Mouse (Mus musculus) forebrain, postnatal 0 days (tissue): ENCODE results near the gene Gpr62. TPM values are rescaled to one million over a fixed set of nuclear protein-coding genes. Genes with fewer than 3 reads are reported as not detected.

Source experiments
- ATAC-seq: fragments of 200-750 bp; cut with Nextera tagmentation; 2 replicates; pipeline ENCODE4 v1.8.0; 2017; ENCODE audit warnings: mild to moderate bottlenecking, moderate library complexity
- DNase-seq: peaks from one replicate; pipeline ENCODE4 v3.0.0-alpha.2; 2015
- H3K27ac ChIP-seq: fragments of 300-500 bp; sonication (generic); 2 replicates; pipeline ENCODE4 v1.5.1; 2014; ENCODE audit warnings: low read depth, mild to moderate bottlenecking, antibody characterized with exemption, low read length, moderate library complexity, mixed read lengths
- H3K27me3 ChIP-seq: fragments of 300-500 bp; sonication (generic); 2 replicates; pipeline ENCODE4 v1.6.1; 2014; ENCODE audit warnings: mild to moderate bottlenecking, low read length, mixed read lengths; ENCODE audit not compliant: insufficient read depth
- H3K36me3 ChIP-seq: fragments of 300-500 bp; sonication (generic); 2 replicates; pipeline ENCODE4 v1.6.1; 2014; ENCODE audit warnings: mild to moderate bottlenecking, moderate library complexity; ENCODE audit not compliant: insufficient read depth
- H3K4me1 ChIP-seq: fragments of 300-500 bp; sonication (generic); 2 replicates; pipeline ENCODE4 v1.6.1; 2014; ENCODE audit warnings: antibody characterized with exemption; ENCODE audit not compliant: insufficient read depth
- H3K4me2 ChIP-seq: fragments of 300-500 bp; sonication (generic); 2 replicates; pipeline ENCODE4 v1.6.1; 2014; ENCODE audit warnings: low read depth, mild to moderate bottlenecking, moderate library complexity
- H3K4me3 ChIP-seq: fragments of 300-500 bp; sonication (generic); 2 replicates; pipeline ENCODE4 v1.5.1; 2014; ENCODE audit warnings: low read depth, low read length, mixed read lengths
- H3K9ac ChIP-seq: fragments of 300-500 bp; sonication (generic); 2 replicates; pipeline ENCODE4 v1.6.1; 2014; ENCODE audit warnings: mild to moderate bottlenecking
- H3K9me3 ChIP-seq: fragments of 300-500 bp; sonication (generic); 2 replicates; pipeline ENCODE4 v1.6.1; 2016; ENCODE audit warnings: low read length
- CTCF ChIP-seq: sonication (generic); IDR thresholded peaks from 2 replicates; pipeline ENCODE4 v1.5.1; 2016; ENCODE audit warnings: antibody characterized with exemption, control low read depth, low read depth
- WGBS: fragments of 180-500 bp; shearing (Covaris S2); extraction: QIAGEN DNeasy Blood & Tissue Kit; methylation state at CpG from one replicate; pipeline ENCODE4 v1.1.7; 2014; 5-methylcytosine and 5-hydroxymethylcytosine counted together
- polyA plus RNA-seq: library from polyadenylated mRNA; unstranded; fragments of >200 nt; fragmentation: Nextera tagmentation; extraction: Ambion mirVana; gene quantifications from 2 replicates; pipeline ENCODE4 v1.2.1, GENCODE M21; 2015
- total RNA-seq: library from RNA; depleted of rRNA; stranded (reverse); fragments of >200 nt; gene quantifications from 2 replicates; pipeline ENCODE4 v1.2.3, GENCODE M21; 2014

Gene Gpr62
- total and polyA plus RNA-seq, 2 experiments from 2014 or later, result 1.8 to 3.0 TPM

- 79% methylated on average over 4 of the region's 4 CpGs for WGBS
- ATAC-seq (no peak), DNase-seq (no peak)
- Histone ChIP-seq H3K27ac (no peak overlapping the region), H3K4me3 (no peak overlapping the region), H3K36me3 (no peaks in the 10 kb centered on the region), H3K9ac (no peak overlapping the region), H3K27me3 (no peaks in the 10 kb centered on the region), H3K9me3 (no peaks in the 10 kb centered on the region), H3K4me2 (no peak overlapping the region), H3K4me1 (peaks cover 19% of the 10 kb centered on the region)
- TF ChIP-seq CTCF, result no peak
These were observed 20.9 kb downstream of the Gpr62 start for GRCm38 (mm10) chr9:106444836-106445235.

DNA sequence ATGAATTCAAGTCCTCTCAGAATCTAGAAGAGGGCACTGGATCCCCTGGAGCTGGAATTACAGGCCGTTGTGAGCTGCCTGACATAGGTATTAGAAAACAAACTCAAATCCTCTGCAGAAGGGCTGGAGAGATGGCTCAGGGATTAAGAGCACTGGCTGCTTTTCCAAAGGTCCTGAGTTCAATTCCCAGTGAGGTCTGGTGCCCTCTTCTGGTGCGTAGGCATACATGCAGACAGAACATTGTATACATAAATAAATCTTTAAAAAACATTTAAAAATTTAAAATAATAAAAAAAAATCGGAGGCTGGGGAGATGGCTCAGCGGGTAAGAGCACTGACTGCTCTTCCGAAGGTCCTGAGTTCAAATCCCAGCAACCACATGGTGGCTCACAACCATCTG is 23.1 kb downstream of the Gpr62 start:
- Histone ChIP-seq H3K9me3 (no peaks in the 10 kb centered on the region), H3K4me2 (no peak overlapping the region), H3K9ac (no peak overlapping the region), H3K4me1 (peaks cover 8% of the 10 kb centered on the region; the same call in 1 of the 2 replicates), H3K36me3 (no peaks in the 10 kb centered on the region), H3K4me3 (no peak overlapping the region), H3K27me3 (no peaks in the 10 kb centered on the region), H3K27ac (no peak overlapping the region)
- TF ChIP-seq CTCF, result peak; percentile 43
- no peak for DNase-seq
- ATAC-seq, result no peak
- WGBS, result 82% methylated on average over 5 of the region's 5 CpGs

GRCm38 (mm10) chr9:106436566-106436965 is 29.2 kb downstream of the Gpr62 start:
- H3K9ac ChIP-seq, result no peak overlapping the region

GRCm38 (mm10) chr9:106433389-106433788 is 32.3 kb downstream of the Gpr62 start:
- no peaks in the 10 kb centered on the region for H3K9me3 ChIP-seq
- peaks cover 31% of the 10 kb centered on the region for H3K36me3 ChIP-seq
- H3K27me3 ChIP-seq, result no peaks in the 10 kb centered on the region
- no peak for TF ChIP-seq CTCF
- H3K27ac ChIP-seq, result no peak overlapping the region
- ATAC-seq, result no peak
- 69% methylated on average over 5 of the region's 7 CpGs for WGBS
- peaks cover 5% of the 10 kb centered on the region for H3K4me1 ChIP-seq
- H3K9ac ChIP-seq, result no peak overlapping the region
- no peak overlapping the region for H3K4me2 ChIP-seq
- DNase-seq, result no peak
- no peak overlapping the region for H3K4me3 ChIP-seq

More at GRCm38 (mm10) chr9:106436566-106436965, 29.2 kb downstream of the Gpr62 start:
- H3K4me2 ChIP-seq, result no peak overlapping the region
- peaks cover 23% of the 10 kb centered on the region for H3K36me3 ChIP-seq
- H3K9me3 ChIP-seq, result no peaks in the 10 kb centered on the region
- no peaks in the 10 kb centered on the region for H3K27me3 ChIP-seq
- WGBS, result 87% methylated on average over 9 of the region's 9 CpGs
- ATAC-seq (no peak), DNase-seq (no peak)
- no peak overlapping the region for H3K4me3 ChIP-seq
- peaks cover 5% of the 10 kb centered on the region; the same call in 1 of the 2 replicates for H3K4me1 ChIP-seq
- H3K27ac ChIP-seq, result no peak overlapping the region
- TF ChIP-seq CTCF, result no peak

GRCm38 (mm10) chr9:106430015-106430264 is 35.8 kb downstream of the Gpr62 start:
- 0% methylated on average over 4 of the region's 4 CpGs for WGBS
- Histone ChIP-seq H3K36me3 (peaks cover 31% of the 10 kb centered on the region), H3K27me3 (no peaks in the 10 kb centered on the region), H3K4me1 (no peaks in the 10 kb centered on the region; the same call in none of the 2 replicates), H3K4me3 (peak overlapping the region; percentile 70), H3K9ac (peak overlapping the region; percentile 93), H3K27ac (peak overlapping the region; percentile 89), H3K9me3 (no peaks in the 10 kb centered on the region), H3K4me2 (peak overlapping the region; percentile 54)
- no peak for TF ChIP-seq CTCF
- DNase-seq (no peak), ATAC-seq (no peak)

- Histone ChIP-seq H3K27me3 (no peaks in the 10 kb centered on the region), H3K4me1 (no peaks in the 10 kb centered on the region; the same call in none of the 2 replicates), H3K4me3 (peak within 1 kb of the TSS; percentile 70), H3K9me3 (no peaks in the 10 kb centered on the region), H3K4me2 (peak within 1 kb of the TSS; percentile 54), H3K9ac (peak within 1 kb of the TSS; percentile 93), H3K36me3 (peaks cover 31% of the 10 kb centered on the region), H3K27ac (peak within 1 kb of the TSS; percentile 89)
- ATAC-seq (peak; percentile 94), DNase-seq (peak; percentile 97)
- TF ChIP-seq CTCF, result no peak
- WGBS, result under 1% methylated on average over 55 of the region's 55 CpGs
These were observed 36.3 kb downstream of the Gpr62 start, which contains the start of gene Rpl29 for GRCm38 (mm10) chr9:106429221-106430014. Gene Rpl29 (plus strand): TSS chr9:106429454.

- DNase-seq, result no peak
- 9% methylated on average over 11 of the region's 11 CpGs for WGBS
These were observed 37.0 kb downstream of the Gpr62 start for GRCm38 (mm10) chr9:106428719-106429220.

More at GRCm38 (mm10) chr9:106428719-106429220, 37.0 kb downstream of the Gpr62 start:
- peak; percentile 32; the same call in 1 of the 2 replicates for TF ChIP-seq CTCF
- Histone ChIP-seq H3K27ac (peak overlapping the region; percentile 89), H3K27me3 (no peaks in the 10 kb centered on the region), H3K9me3 (no peaks in the 10 kb centered on the region), H3K4me3 (peak overlapping the region; percentile 70), H3K9ac (peak overlapping the region; percentile 93), H3K4me2 (peak overlapping the region; percentile 54), H3K36me3 (peaks cover 30% of the 10 kb centered on the region), H3K4me1 (no peaks in the 10 kb centered on the region; the same call in none of the 2 replicates)
- peak; percentile 76 for ATAC-seq
